Mouse (Mus musculus) ES-E14 (cell line): ENCODE measurements around the gene Angptl1.

Experiments
- CHD2 ChIP-seq: IDR thresholded peaks from 2 replicates; pipeline ENCODE4 v1.6.1; 2014; ENCODE audit warnings: mild to moderate bottlenecking, low read depth, low read length, inconsistent platforms
- HCFC1 ChIP-seq: IDR thresholded peaks from 2 replicates; pipeline ENCODE4 v1.6.1; 2012; ENCODE audit warnings: low read length, inconsistent platforms, borderline replicate concordance; ENCODE audit not compliant: insufficient read depth
- MAFK ChIP-seq: IDR thresholded peaks from 2 replicates; pipeline ENCODE4 v1.6.1; 2014; ENCODE audit warnings: mild to moderate bottlenecking, low read depth, low read length, inconsistent platforms; ENCODE audit not compliant: insufficient read depth
- ZNF384 ChIP-seq: IDR thresholded peaks from 2 replicates; pipeline ENCODE4 v1.6.1; 2012; ENCODE audit warnings: low read depth, low read length, inconsistent platforms

- TF ChIP-seq ZNF384 (no peak), HCFC1 (no peak), MAFK (no peak), CHD2 (no peak)
Measured at GRCm38 (mm10) chr1:156859711-156860250, 21.4 kb downstream of the Angptl1 start.
